In genomic region chr11:69547071-69547470, GRCm38 (mm10) we compare ENCODE assay signal across 8 mouse cellular contexts. TPM values are rescaled to one million over a fixed set of nuclear protein-coding genes. Genes with fewer than 3 reads are reported as not detected.
A peak's percentile ranks its signal among the peaks of the same experiment; 100 is the strongest.
DNase-seq lines count a peak whose midpoint lies in the region; ATAC-seq and TF ChIP-seq lines count a peak whose summit lies in the region.

No protein-coding gene starts in this region.

- peak; percentile 51 to 79 for DNase-seq in adrenal gland, adult (ENCODE audit: inconsistent age in 2 of 2, low spot score in 1 of 2)
- no peak for DNase-seq in adrenal gland, adult 8-10 months
- DNase-seq in spleen, adult 2 months (ENCODE audit: low read depth in 1 of 2, low spot score in 2 of 2): peak in 1 of 2 experiments; percentile 21
- DNase-seq in spleen, adult 12 weeks (ENCODE audit: low spot score): no peak
- peak; percentile 35 for DNase-seq in heart, adult 8-10 months (ENCODE audit: low spot score)
- peak; percentile 27 to 60 for DNase-seq in kidney, adult 8-10 months

- H3K27me3 ChIP-seq in spleen, adult 2 months (ENCODE audit: control insufficient read depth, insufficient read depth, low read length): peaks cover 5% of the 10 kb centered on the region; the same call in 1 of the 2 replicates
- peaks cover 11% of the 10 kb centered on the region for H3K27me3 ChIP-seq in lung, embryonic 15.5 days
- H3K27me3 ChIP-seq in stomach, embryonic 16.5 days (ENCODE audit: control insufficient read depth, insufficient read depth, low read length): no peaks in the 10 kb centered on the region

- WGBS in spleen, adult 2 months: 6% methylated on average over 15 of the region's 15 CpGs
- 3% methylated on average over 15 of the region's 15 CpGs for WGBS in lung, embryonic 15.5 days
- 3% methylated on average over 15 of the region's 15 CpGs for whole genome bisulfite sequencing in stomach, embryonic 16.5 days

- peaks cover 5% of the 10 kb centered on the region for H3K4me1 ChIP-seq in spleen, adult 2 months (ENCODE audit: control insufficient read depth, insufficient read depth, insufficient read length)
- H3K4me1 ChIP-seq in lung, embryonic 15.5 days: peaks cover 11% of the 10 kb centered on the region
- peaks cover 8% of the 10 kb centered on the region; the same call in 1 of the 2 replicates for H3K4me1 ChIP-seq in stomach, embryonic 16.5 days (ENCODE audit: control insufficient read depth, insufficient read depth, low read length)

- peak overlapping the region; percentile 43; the same call in 1 of the 2 replicates for H3K4me3 ChIP-seq in spleen, adult 2 months (ENCODE audit: extremely low read depth, insufficient read depth, insufficient read length)
- peak overlapping the region; percentile 55 for H3K4me3 ChIP-seq in lung, embryonic 15.5 days
- H3K4me3 ChIP-seq in stomach, embryonic 16.5 days (replicated peaks; ENCODE audit: low read length): peak overlapping the region; percentile 57

- no peaks in the 10 kb centered on the region for H3K9me3 ChIP-seq in lung, embryonic 15.5 days
- H3K9me3 ChIP-seq in stomach, embryonic 16.5 days (replicated peaks; ENCODE audit: control insufficient read depth, low read length): no peaks in the 10 kb centered on the region

- no peak for TF ChIP-seq POLR2A in spleen, adult 2 months (IDR thresholded peaks at IDR 0.05; ENCODE audit: low read depth, low read length)

- H3K9ac ChIP-seq in lung, embryonic 15.5 days: peak overlapping the region; percentile 51
- H3K9ac ChIP-seq in stomach, embryonic 16.5 days (ENCODE audit: low read length): peak overlapping the region; percentile 77

- peak; percentile 9; the same call in 1 of the 2 replicates for TF ChIP-seq CTCF in spleen, adult 2 months (IDR thresholded peaks at IDR 0.05; ENCODE audit: extremely low read depth, insufficient read depth, insufficient read length, insufficient replicate concordance)

- ATAC-seq in lung, embryonic 15.5 days (ENCODE audit: borderline replicate concordance, extremely low read depth, low FRiP score, low TSS enrichment): peak; percentile 40; the same call in 1 of the 2 replicates
- no peak for ATAC-seq in stomach, embryonic 16.5 days (ENCODE audit: insufficient read depth, low FRiP score)

- no peak overlapping the region for H3K27ac ChIP-seq in spleen, adult 2 months (ENCODE audit: insufficient read depth, low read length)
- H3K27ac ChIP-seq in lung, embryonic 15.5 days: peak overlapping the region; percentile 88
- H3K27ac ChIP-seq in stomach, embryonic 16.5 days (ENCODE audit: low read length): peak overlapping the region; percentile 86

- H3K36me3 ChIP-seq in spleen, adult 2 months (ENCODE audit: control insufficient read depth, insufficient read depth, low read length): no peaks in the 10 kb centered on the region
- no peaks in the 10 kb centered on the region for H3K36me3 ChIP-seq in lung, embryonic 15.5 days
- no peaks in the 10 kb centered on the region for H3K36me3 ChIP-seq in stomach, embryonic 16.5 days (ENCODE audit: control insufficient read depth, insufficient read depth, low read length)

- H3K4me2 ChIP-seq in lung, embryonic 15.5 days: peak overlapping the region; percentile 93
- peak overlapping the region; percentile 94 for H3K4me2 ChIP-seq in stomach, embryonic 16.5 days (ENCODE audit: low read depth, low read length)

RNA-seq across cellular contexts. Expression of gene Dnah2, which starts 1.8 kb away (rescaled TPM):
- total RNA-seq in adrenal gland, adult 8-10 months (2022): 1 to 10 TPM in 1 of 4 experiments, under 1 TPM in 3; 0.14 to 1.0 (median 0.70) TPM
- 0.29 and 0.31 TPM in 2 replicates for polyA plus RNA-seq in spleen, adult 2 months (2012; rRNA removed)
- total RNA-seq in heart, adult 8-10 months (2022): under 1 TPM; 0.22 to 0.66 (median 0.40) TPM
- 1.1 and 1.2 TPM in 2 replicates for polyA plus RNA-seq in lung, embryonic 15.5 days (2015; fragmentation: Nextera tagmentation; extraction: Ambion mirVana)
- 0.54 and 0.69 TPM in 2 replicates for polyA plus RNA-seq in stomach, embryonic 16.5 days (2015; fragmentation: Nextera tagmentation; extraction: Ambion mirVana)

RNA-seq across cellular contexts. Expression of gene Efnb3, which starts 12.9 kb away (rescaled TPM):
- under 1 TPM; 0.77 to 0.86 (median 0.81) TPM for total RNA-seq in adrenal gland, adult 8-10 months (2022)
- 1.1 and 1.2 TPM in 2 replicates for polyA plus RNA-seq in spleen, adult 2 months (2012; rRNA removed)
- total RNA-seq in heart, adult 8-10 months (2022): 100 to 1,000 TPM; 105 to 137 (median 128) TPM
- polyA plus RNA-seq in lung, embryonic 15.5 days (2015; fragmentation: Nextera tagmentation; extraction: Ambion mirVana): 8.5 and 8.8 TPM in 2 replicates
- 7.2 and 7.3 TPM in 2 replicates for polyA plus RNA-seq in stomach, embryonic 16.5 days (2015; fragmentation: Nextera tagmentation; extraction: Ambion mirVana)

RNA-seq across cellular contexts. Expression of gene Wrap53, which starts 33.0 kb away (rescaled TPM):
- 10 to 100 TPM in 3 of 4 experiments, 1 to 10 TPM in 1; 9.1 to 11.9 (median 11.0) TPM for total RNA-seq in adrenal gland, adult 8-10 months (2022)
- polyA plus RNA-seq in spleen, adult 2 months (2012; rRNA removed): 15.6 and 21.3 TPM in 2 replicates
- total RNA-seq in heart, adult 8-10 months (2022): 1 to 10 TPM; 4.6 to 6.7 (median 5.6) TPM
- 28.3 and 28.4 TPM in 2 replicates for polyA plus RNA-seq in lung, embryonic 15.5 days (2015; fragmentation: Nextera tagmentation; extraction: Ambion mirVana)
- 19.3 and 21.6 TPM in 2 replicates for polyA plus RNA-seq in stomach, embryonic 16.5 days (2015; fragmentation: Nextera tagmentation; extraction: Ambion mirVana)

RNA-seq across cellular contexts. Expression of gene Trp53, which starts 33.1 kb away (rescaled TPM):
- total RNA-seq in adrenal gland, adult 8-10 months (2022): 10 to 100 TPM; 57.6 to 71.1 (median 64.0) TPM
- polyA plus RNA-seq in spleen, adult 2 months (2012; rRNA removed): 105 and 144 TPM in 2 replicates
- 10 to 100 TPM; 12.8 to 16.3 (median 14.1) TPM for total RNA-seq in heart, adult 8-10 months (2022)
- 168 and 170 TPM in 2 replicates for polyA plus RNA-seq in lung, embryonic 15.5 days (2015; fragmentation: Nextera tagmentation; extraction: Ambion mirVana)
- polyA plus RNA-seq in stomach, embryonic 16.5 days (2015; fragmentation: Nextera tagmentation; extraction: Ambion mirVana): 118 and 120 TPM in 2 replicates

RNA-seq across cellular contexts. Expression of gene Atp1b2, which starts 58.7 kb away (rescaled TPM):
- total RNA-seq in adrenal gland, adult 8-10 months (2022): 10 to 100 TPM; 22.5 to 47.8 (median 38.2) TPM
- 10.7 and 11.2 TPM in 2 replicates for polyA plus RNA-seq in spleen, adult 2 months (2012; rRNA removed)
- 10 to 100 TPM; 12.4 to 16.3 (median 13.1) TPM for total RNA-seq in heart, adult 8-10 months (2022)
- polyA plus RNA-seq in lung, embryonic 15.5 days (2015; fragmentation: Nextera tagmentation; extraction: Ambion mirVana): 8.4 and 10.1 TPM in 2 replicates
- polyA plus RNA-seq in stomach, embryonic 16.5 days (2015; fragmentation: Nextera tagmentation; extraction: Ambion mirVana): 9.5 and 10.4 TPM in 2 replicates

Comparison
In these comparisons a context has a peak if more than half of its experiments do, and no peak if none do; other contexts are left out.
1. DNase-seq: peak in adrenal gland, adult (2 of 2), heart, adult 8-10 months (single experiment) and kidney, adult 8-10 months (2 of 2); none in adrenal gland, adult 8-10 months (single experiment) and spleen, adult 12 weeks (single experiment).
2. Peak in every context shown above with its lines, with median percentiles within 50 percentile points of each other: H3K4me3 ChIP-seq.